Mouse (Mus musculus): ENCODE data around the gene Bank1. TPM values are rescaled to one million over a fixed set of nuclear protein-coding genes. Genes with fewer than 3 reads are reported as not detected.

Bank1 gene
- 1 to 10 TPM; 1.4 to 3.8 TPM for total RNA-seq (2023)

GRCm38 (mm10) chr3:136325783-136326182, at the start of gene Bank1:
Gene Bank1, minus strand, starts transcription at chr3:136326066.

Data from T-cell, adult 66 days (primary cell).